Comparison of ENCODE assay signal across 13 mouse cellular contexts in the genomic region with DNA sequence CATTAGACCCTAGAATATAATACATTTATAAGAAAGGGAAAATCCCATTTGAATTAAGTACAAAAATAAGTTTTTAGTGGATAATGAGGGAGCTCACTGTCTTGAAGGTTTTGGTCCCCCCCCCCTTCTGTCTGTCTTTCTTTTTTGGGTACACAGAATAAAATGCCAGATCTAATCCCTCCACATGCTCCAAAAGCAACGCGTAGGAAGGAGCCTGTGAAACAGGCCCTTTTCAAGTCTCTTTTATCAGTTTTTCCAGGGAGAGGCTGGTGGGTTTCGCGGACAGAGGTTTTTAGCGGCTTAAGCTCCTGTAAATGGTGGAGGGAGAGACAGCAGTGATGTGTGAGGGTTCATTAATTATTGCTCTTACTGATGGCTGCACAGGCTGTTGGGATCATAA.
DNase-seq lines count a peak whose midpoint lies in the region; ATAC-seq and TF ChIP-seq lines count a peak whose summit lies in the region.
"Had no signal": no experiment of that assay in that cellular context is flagged by ENCODE, and none has a peak within 500 bp of the region (broad histone marks: within the 10 kb centered on the region; RNA-seq: fewer than 3 reads in every experiment).

No protein-coding gene starts in this region.

- WGBS in heart, embryonic 14.5 days, result 18% methylated on average over 5 of the region's 5 CpGs
- WGBS in limb, embryonic 10.5 days, result 51% methylated on average over 5 of the region's 5 CpGs
- WGBS in lung, adult 2 months, result 78% methylated on average over 5 of the region's 5 CpGs

- ATAC-seq in heart, embryonic 14.5 days (ENCODE audit: insufficient number of reproducible peaks, insufficient read depth, low FRiP score, low read depth), result no peak
- ATAC-seq in monocyte, adult 5-6 weeks (replicated peaks; ENCODE audit: insufficient number of reproducible peaks, low FRiP score, low TSS enrichment, poor library complexity, severe bottlenecking), result no peak

- peaks cover 33 to 54% of the 10 kb centered on the region in 2 experiments for H3K4me1 ChIP-seq in heart, embryonic 14.5 days (ENCODE audit: control insufficient read depth in 2 of 2, insufficient read depth in 2 of 2, low read length in 2 of 2)
- H3K4me1 ChIP-seq in limb, embryonic 10.5 days, result peaks cover 47% of the 10 kb centered on the region
- peaks cover 6% of the 10 kb centered on the region for H3K4me1 ChIP-seq in lung, adult 2 months (ENCODE audit: control insufficient read depth, insufficient read depth, low read length)

- peak overlapping the region; percentile 57; the same call in 1 of the 2 replicates for H3K9ac ChIP-seq in heart, embryonic 14.5 days (ENCODE audit: low read length)
- H3K9ac ChIP-seq: lung, embryonic 15.5 days; stomach, embryonic 15.5 days had no signal

- H3K4me2 ChIP-seq in heart, embryonic 14.5 days (ENCODE audit: low read length), result peak overlapping the region; percentile 59
- H3K4me2 ChIP-seq: lung, embryonic 15.5 days; stomach, embryonic 15.5 days had no signal

- H3K27me3 ChIP-seq in heart, embryonic 14.5 days (ENCODE audit: control insufficient read depth, insufficient read depth, low read length), result no peaks in the 10 kb centered on the region
- H3K27me3 ChIP-seq in limb, embryonic 10.5 days (ENCODE audit: low read depth, poor library complexity, severe bottlenecking), result no peaks in the 10 kb centered on the region
- H3K27me3 ChIP-seq: lung, embryonic 15.5 days; stomach, embryonic 15.5 days had no signal

- no peaks in the 10 kb centered on the region for H3K9me3 ChIP-seq in heart, embryonic 14.5 days (ENCODE audit: control insufficient read depth, low read length)
- H3K9me3 ChIP-seq in limb, embryonic 10.5 days (replicated peaks), result no peaks in the 10 kb centered on the region
- H3K9me3 ChIP-seq: lung, embryonic 15.5 days; stomach, embryonic 15.5 days had no signal

- H3K27ac ChIP-seq in heart, embryonic 14.5 days (replicated peaks in 1 of 2; ENCODE audit: control insufficient read depth in 1 of 2, insufficient read depth in 1 of 2, low read depth in 2 of 2, low read length in 2 of 2), result peak overlapping the region; percentile 85 to 93
- H3K27ac ChIP-seq in limb, embryonic 10.5 days, result no peak overlapping the region
- H3K27ac ChIP-seq: lung, embryonic 15.5 days; stomach, embryonic 15.5 days had no signal

- peaks cover 3% of the 10 kb centered on the region for H3K36me3 ChIP-seq in heart, embryonic 14.5 days (ENCODE audit: control insufficient read depth, insufficient read depth, low read length)
- H3K36me3 ChIP-seq in limb, embryonic 10.5 days, result peaks cover 14% of the 10 kb centered on the region
- H3K36me3 ChIP-seq: lung, embryonic 15.5 days; stomach, embryonic 15.5 days had no signal

- no peak overlapping the region for H3K4me3 ChIP-seq in heart, embryonic 14.5 days (ENCODE audit: control insufficient read depth in 1 of 2, insufficient read depth in 1 of 2, low read depth in 1 of 2, low read length in 2 of 2)
- H3K4me3 ChIP-seq in limb, embryonic 10.5 days, result no peak overlapping the region
- no peak overlapping the region for H3K4me3 ChIP-seq in lung, adult 2 months (replicated peaks; ENCODE audit: extremely low read depth, low read depth, low read length)
- H3K4me3 ChIP-seq: lung, embryonic 15.5 days; stomach, embryonic 15.5 days had no signal

- no peak for TF ChIP-seq CTCF in lung, adult 2 months (IDR thresholded peaks at IDR 0.05; ENCODE audit: insufficient read depth, low read length)

- DNase-seq in heart, postnatal 4 days, result no peak
- peak; percentile 29 to 41 for DNase-seq in right cerebral cortex, postnatal 10 days (ENCODE audit: low spot score in 2 of 2)
- no peak for DNase-seq in right cerebral cortex, adult 2 months (ENCODE audit: low spot score in 2 of 2)
- DNase-seq in limb, embryonic 10.5 days (ENCODE audit: low spot score), result peak; percentile 28
- DNase-seq in lung, adult 2 months, result no peak
- DNase-seq in thymus, postnatal 4 days, result no peak
- DNase-seq: adrenal gland, adult 2 months; gastrocnemius, postnatal 25 days; kidney, adult 9 months had no signal

- TF ChIP-seq POLR2A in lung, adult 2 months (IDR thresholded peaks at IDR 0.05; ENCODE audit: borderline replicate concordance, extremely low read depth, low read depth, low read length), result no peak

Comparison
In these comparisons a context has a peak if more than half of its experiments do, and no peak if none do; other contexts are left out.
1. DNase-seq: peak in right cerebral cortex, postnatal 10 days (2 of 2) and limb, embryonic 10.5 days (single experiment); none in heart, postnatal 4 days (single experiment), right cerebral cortex, adult 2 months (0 of 2), lung, adult 2 months (single experiment) and thymus, postnatal 4 days (single experiment).